Mouse (Mus musculus) CD4-positive, CD25-positive, alpha-beta regulatory T cell, adult 4 months (primary cell): ENCODE measurements at regions not wholly inside any gene's neighbourhood (a gene's known extent, or its start where the extent isn't known, plus 50 kb on each side); places are given as distances from the start of the nearest gene placed in this dataset.
A peak's percentile ranks its signal among the peaks of the same experiment; 100 is the strongest.
"Not testable (repeated sequence)": the region's sequence is repeated elsewhere in the genome, so short reads cannot be mapped to it uniquely, and the experiment has no call there.

Source experiments
- ATAC-seq: one replicate; pipeline ENCODE4 v1.8.0; 2017

DNA sequence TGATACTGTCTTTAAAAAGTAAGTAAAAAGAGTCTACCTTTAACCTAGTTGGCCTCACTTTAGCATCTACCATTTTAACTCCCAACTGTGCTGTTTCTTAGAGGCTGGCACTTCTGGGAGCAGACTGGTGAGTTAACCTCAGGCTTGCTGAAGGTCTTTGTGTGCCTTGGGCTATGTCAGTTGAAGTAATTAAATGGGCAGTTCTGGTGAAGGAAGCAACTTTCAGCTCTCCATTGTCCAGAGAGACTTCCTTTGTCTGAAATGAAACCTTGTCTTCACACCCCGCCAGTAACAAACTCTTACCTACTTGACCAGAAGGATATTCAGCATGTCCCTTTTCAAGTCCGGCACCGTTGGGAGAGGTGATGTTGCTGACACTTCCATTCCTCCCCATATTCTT is 55.5 kb downstream of the Zfp281 start:
- no peak for ATAC-seq

DNA sequence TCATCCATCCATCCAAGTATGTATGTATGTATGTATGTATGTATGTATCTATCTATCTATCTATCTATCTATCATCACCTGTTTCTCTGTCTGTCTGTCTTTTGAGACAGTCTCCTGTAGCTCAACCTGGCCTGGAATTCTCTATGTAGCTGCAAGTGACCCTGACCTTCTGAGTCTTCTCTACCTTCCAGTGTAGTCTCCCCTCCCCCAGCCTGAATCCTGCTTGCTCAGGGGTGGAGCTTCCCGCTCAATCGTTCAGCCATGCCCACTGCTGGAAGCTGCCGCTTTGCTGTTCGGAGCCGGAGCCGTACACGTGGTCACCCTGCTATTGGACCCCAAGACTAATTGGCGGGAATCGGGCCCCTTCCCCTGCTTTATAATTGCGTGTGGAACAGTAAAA is 57.6 kb downstream of the Zfp281 start:
- not testable (repeated sequence) for ATAC-seq

DNA sequence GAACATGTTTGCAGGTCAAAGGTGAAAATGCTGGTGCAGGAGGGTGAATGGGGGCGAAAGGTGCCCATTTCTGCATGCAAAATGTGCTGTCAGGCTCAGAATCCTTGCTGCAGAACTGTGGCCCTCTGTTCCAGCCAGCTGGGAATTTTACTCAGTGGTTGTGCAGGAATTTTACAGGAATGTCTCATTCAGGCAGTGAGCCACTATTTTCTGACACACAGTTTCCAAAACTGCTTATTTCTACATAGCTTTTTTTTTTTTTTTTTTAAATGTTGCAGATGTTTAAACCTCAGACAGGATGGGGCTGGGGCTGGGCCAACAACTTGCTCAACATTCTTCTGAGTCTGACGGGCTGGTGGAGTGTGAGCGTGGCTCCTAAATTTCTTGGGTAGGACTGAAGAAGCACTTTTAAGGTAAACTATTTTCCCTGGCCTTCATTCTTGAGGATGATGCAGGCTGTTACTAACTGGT is 58.4 kb downstream of the Zfp281 start:
- ATAC-seq, result peak; percentile 21

DNA sequence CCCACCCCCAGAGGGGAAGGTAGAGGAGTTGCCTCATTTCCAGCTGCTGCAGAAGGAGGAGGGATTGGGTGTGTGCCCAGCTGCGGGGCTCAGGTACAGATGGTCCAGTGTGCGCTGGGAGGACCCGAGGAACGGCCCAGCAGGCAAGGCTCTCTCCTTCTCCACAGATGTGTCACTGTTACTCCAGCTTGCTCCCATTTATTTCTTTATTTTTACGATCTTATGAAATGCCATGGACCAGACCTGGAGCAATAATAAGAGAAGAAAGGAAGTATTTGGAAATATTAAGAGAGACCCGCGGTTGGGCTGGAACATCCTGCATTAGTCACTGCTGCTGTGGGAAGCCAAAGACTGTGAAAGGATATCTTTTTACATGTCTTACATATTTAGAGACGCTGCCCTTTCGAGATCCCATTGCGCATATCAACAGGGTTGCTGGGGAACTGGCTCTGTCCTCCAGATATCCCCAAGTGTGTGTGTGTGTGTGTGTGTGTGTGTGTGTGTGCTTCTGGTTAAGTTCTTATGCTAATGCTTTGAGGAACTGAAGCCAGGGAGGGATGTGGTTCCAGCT is 58.9 kb downstream of the Zfp281 start:
- ATAC-seq, result no peak

DNA sequence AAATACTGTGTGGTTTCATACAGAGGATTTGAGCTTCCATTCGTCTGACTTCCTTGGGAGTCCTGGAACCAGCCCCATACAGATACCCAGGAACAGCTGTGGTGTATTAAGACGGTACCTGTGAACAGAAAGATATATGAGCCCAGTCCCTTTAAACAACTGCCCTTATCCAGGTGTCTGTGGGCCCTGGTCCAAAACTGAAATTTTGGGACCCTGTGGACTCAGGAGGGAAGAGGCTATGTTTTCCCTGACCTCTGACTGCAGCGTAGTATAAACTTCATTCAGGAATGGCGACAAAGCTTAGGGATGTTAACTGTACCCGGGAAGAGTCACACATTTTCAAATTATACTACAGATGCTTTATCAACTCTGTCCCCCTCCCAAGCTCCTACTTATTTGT is 59.8 kb downstream of the Zfp281 start:
- no peak for ATAC-seq

DNA sequence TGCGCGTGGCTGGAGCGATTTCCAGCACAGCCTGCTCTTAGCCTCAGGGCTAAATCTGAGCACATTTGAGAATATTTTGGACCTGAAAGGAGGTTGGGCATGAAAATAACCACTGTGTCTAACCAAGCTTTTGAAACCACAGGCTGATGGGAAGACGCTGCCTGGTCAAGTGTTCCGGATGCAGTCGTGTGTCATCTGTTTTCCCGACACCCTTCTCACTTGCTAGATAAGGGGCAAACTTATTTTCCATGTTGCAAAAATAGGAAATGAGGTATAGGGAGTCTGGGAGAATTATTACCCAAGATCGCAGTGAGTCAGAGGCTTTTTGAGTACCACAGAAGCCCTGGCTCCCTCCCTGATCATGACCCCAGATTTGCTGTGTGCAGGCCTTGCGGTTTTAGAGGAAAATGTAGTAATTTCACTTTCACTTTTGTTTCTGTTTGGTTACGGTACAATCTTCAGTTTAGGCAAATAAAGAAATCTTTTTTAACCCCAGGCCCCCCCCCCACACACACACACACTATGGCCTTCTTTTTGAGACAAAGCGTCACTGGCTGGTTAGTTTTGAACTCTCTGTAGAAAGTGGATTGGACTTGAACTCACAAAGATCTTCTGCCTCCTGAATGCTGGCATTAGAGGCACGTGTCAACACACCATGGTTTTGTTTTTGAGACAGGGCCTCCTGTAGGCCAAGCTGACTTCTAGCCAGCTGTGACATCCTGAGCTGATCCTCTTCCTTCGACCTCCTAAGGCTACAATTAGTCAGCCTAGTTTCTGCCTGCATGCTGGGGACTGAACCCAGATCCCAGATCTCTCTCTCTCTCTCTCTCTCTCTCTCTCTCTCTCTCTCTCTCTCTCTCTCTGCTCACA is 60.7 kb downstream of the Zfp281 start:
- ATAC-seq, result peak; percentile 82

DNA sequence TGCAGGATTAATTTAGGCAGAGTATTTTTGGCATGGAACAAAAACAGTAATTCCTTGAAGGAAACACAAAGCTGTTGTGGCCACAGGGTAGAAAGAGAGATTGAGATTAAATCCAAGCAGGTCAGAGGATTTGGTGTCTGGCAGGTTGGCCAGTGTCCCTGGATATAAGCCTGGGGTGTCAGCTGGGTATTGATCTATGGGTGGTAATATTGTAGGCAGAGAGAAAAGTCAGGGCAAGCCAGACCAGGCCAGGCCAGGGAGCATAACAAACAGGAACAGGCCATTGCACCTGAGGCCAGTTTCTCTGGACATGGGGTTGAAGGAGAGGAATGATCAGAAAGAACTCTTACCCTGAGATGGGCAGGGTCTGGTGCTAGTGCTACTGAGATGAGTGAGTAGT is 61.8 kb downstream of the Zfp281 start:
- ATAC-seq, result no peak

DNA sequence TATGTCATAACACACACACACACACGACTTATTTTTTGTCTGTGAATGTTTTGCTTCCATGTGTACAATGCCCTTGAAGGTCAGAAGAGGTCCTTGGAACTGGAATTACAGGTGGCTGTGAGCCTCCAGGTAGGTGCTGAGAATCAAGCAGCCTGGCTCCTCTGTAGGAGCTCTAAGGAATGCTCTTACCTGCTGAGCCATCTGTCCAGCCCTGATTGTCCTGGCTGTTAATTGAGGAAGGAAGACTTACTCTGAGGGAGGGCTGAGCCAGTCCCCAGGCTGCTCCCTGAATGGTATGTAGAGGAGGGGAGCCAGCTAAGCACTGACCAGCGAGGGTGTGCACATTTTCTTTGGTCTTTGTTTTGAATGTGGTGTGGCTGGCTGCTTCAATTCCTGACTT is 65.4 kb downstream of the Zfp281 start:
- no peak for ATAC-seq

DNA sequence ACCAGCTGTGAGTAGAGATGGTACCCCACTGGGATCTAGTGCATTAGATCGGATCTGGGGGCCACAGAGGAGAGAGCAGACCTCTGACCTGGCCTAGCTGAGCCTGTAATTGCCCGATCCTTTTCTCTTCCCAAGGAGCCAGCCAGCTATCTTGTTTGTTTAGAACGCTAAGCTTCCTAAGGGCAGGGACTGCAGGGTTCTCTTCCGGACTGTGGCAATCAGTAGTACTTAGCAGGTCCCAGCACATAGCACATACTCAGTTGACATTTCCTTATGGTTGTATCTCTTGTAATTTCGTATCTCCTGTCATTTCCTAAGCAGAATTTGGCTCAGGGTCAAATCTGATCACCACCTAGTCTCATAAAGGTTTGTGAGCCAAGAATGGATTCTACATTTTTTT is 68.7 kb downstream of the Zfp281 start:
- no peak for ATAC-seq

DNA sequence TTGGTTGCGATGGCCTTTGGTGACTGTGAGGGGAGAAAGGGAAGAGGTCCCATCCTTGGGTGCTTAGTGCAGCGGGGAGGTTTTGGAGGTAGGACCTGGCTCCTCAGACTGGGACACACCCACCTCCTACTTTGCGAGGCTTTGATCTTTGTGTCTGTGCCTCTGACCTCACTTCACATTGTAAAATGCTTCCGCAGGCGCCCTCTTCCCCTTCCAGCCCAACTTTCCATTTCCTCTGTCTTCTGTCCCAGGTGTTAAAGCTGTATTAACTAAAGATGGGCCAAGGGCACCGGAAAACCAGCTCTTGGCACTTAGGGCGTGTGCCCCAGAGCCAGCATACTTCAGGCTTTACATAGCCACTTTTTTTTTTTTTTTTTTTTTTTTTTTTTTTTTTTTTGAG is 70.3 kb downstream of the Zfp281 start:
- peak; percentile 92 for ATAC-seq

DNA sequence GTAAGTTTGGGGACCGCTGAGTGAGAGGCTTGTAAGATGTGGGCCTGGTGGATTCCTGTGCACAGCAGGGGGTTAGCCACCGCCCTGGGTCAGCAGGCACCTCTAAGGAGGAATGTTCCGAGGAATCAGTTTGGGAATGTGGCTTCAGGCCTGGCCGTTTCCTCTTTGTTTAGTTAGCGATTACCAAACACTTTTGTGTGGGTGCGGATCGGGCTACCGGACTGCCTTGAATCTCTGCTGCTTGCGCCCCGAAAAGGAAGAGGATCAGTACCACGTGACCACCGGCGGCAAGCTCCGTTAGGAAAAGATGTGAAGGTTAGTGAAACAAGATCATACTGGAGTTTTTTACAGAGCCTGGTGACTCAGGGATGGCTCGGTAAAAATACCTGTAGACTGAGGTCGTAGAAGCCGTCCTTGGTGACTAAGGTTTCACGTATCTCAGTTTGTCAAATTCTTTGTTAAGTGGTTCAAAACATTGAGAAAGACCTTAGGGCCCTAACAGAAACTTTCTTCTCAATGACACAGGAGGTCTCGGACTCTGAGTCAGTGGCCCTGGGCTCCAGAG is 71.5 kb downstream of the Zfp281 start:
- ATAC-seq, result no peak

DNA sequence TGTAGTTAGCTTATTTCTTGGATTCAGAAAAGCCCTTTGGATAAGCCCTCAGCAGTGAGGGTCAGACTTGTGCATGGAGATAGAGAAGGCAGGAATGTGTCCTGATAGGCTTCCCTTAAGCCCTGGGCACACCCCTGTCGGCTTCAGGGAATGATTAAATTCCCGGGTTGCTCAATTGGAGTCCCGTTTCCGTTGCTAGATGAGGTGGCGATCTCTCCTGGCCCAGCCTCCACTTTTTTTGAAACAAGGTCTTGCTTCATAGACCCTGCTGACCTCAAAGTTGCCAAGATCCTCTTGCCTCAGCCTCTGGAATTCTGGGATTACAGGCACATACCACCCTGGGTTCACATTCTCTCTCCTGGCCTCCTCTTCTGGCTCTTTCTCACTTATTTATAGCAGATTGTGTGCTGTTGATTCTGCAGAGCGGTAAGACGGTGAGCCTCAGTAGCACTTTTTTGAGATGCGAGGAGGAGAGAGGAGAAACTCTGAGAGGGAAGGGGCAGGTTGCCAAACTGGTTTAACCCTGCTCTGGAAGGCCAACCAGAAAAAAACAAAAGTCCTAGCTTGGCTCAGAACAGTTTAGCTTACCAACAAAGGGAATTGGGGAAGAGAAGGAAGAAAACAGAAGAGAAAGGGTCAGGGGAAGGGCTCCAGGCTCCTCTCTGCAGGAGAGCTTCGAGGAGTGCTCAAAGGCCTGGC is 73.9 kb downstream of the Zfp281 start:
- ATAC-seq, result no peak

DNA sequence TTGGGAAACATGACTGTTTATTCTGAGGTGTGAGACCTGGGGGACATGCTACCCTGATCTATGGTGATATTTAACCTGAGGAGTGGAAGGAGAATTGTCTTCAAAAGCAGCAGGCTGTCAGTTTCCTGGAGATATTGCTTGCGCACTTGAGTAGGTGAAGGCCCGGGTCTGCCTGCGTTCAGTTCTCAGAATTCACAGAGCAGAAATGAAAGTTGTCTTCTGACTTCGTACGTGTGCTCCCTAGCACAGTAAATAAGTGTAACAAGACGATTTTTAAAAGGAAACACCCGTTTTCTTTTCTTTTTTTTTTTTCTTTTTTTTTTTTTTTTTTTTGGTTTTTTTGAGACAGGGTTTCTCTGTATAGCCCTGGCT is 74.4 kb downstream of the Zfp281 start:
- ATAC-seq, result peak; percentile 71

DNA sequence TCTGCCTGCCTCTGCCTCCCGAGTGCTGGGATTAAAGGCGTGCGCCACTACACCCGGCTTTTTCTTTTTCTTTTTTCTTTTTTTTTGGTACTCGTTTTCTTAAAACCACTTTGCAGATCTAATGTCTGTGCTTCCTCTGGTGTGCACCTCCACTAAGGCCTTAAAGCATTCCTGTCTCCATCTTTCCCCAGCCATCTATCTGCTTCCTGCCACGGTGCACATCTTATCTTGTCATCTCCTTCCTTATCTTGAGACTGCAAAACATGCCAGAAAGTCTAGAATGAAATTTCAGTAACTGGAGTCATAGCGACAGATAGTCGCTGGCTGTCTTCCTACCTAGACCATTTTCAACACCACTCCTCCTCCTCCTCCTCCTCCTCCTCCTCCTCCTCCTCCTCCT is 74.9 kb downstream of the Zfp281 start:
- ATAC-seq, result no peak

DNA sequence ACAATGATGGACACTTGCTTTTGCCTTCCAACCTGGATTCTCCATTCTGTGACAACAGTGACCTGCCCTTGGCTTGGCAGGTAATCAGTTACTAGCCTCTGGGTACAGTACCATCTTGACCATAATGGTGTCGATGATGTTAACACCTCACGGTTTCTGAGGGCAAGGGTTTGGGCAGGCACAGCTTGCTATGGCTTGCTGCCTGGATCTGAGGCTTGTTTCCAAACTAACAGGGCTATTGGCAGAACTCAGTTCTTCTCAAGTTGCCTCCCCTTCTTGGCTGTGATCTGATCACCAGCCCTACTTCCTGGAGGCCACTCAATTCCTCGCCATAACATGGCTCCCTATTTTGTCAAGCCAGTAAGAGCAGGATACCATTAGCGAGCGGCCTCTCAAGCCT is 79.4 kb downstream of the Zfp281 start:
- no peak for ATAC-seq

DNA sequence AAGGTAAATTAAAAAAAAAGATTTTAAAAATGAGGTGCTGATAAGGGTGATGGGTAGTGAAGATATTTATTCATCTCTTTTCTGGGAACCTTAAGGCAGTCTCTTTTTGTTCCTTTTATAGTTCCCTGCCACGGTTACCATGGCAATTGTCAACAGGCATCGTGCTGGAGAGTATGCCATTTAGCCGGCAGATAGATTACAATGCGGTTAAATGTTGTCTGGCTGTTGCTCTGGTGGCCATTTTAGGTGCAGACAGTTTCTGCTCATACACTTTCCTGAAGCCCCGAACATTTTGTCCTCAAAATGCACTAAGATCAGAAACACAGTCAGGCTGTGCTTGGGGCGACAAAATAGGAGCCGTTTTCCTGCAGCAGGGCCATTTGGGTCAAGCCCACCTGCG is 81.8 kb downstream of the Zfp281 start:
- ATAC-seq, result no peak

DNA sequence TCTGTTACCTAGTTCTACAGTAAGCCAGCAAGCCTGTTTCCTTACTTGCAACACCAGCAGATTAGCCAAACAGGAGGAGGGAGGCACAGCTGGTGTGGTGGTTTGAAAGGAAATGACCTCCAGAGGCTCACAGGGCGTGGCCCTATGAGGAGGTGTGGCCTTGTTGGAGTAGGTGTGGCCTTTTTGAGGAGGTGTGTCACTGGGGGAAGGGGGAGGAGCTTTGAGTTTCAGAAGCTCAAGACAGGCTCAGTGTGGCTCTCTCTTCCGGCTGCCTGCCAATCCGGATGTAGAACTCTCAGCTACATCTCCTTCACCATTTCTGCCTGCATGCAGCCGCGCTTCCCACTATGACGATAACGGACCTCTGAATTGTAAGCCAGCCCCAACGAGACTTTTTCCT is 82.7 kb downstream of the Zfp281 start:
- ATAC-seq, result peak; percentile 57

DNA sequence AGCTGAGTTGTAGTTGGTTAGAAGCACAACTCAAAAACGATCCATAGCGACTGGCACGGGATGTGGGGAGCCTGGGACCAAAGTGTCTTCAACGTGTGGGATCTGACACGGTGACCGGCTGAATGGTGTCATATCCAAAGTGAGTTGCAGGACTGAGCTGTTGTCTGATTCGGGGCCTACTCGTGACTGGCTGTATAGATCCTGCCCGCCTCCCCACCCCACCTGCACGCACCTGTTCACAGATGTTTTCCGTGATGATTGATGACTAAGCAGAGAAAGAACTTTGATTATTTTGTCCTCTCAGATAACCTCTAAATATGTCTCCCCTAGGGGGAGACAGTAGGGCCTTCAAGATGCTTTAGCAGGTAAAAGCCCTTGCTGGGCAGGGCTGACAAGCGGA is 83.2 kb downstream of the Zfp281 start:
- ATAC-seq, result no peak

DNA sequence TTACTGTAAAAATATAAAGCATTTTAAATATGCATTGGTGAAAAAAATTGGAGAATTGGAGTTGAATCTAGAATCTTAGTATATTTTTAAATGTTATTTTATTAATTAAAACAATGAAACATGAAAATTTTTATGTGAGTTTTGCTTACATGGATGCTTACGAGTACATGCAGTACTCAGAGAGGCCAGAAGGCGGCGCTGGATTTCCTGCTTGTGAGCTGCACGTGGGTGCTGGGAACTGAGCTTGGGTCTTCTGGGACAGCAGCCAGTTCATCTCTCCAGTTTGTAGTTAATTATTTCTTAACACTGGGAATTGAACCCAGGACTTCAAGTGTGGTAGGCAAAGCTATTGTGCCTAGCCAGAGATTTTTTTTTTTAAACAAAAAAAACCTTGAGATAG is 85.5 kb downstream of the Zfp281 start:
- no peak for ATAC-seq

DNA sequence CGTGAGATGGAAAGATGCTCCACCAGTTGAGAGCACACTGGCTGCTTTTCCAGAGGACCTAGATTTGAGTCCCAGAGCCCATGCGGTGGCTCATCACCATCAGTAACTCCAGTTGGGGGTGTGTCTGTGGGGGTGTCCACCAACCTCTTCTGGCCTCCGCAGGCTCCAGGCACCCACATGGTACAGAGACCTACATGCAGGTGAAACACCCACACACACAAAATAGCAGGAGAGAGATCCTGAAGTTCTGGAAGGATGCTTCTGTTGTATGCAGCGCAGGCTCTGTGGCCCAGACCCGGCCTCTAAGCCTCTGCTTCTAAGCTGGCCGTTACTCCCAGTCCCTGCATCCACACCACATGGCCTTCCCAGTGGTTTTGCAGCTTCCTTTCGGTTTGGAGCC is 86.5 kb downstream of the Zfp281 start:
- ATAC-seq, result no peak

DNA sequence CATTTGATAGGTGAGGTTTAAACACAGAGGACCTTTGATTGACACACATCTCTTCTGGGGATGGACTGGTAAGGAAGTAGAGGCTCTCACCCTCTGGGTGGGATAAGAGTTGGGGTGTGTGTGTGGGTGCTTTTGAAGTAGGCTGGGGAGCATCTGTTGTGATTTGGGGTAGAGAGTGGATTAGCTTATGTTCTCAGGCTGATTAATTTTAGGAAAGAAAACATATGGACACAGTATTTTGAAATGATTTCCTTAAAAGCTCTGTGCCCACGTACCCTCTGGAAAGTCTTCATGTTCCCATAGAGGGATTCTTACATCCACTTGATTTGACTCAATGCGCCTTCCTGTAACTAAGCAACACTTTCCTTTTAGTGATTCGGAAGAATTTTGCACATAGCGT is 89.4 kb downstream of the Zfp281 start:
- ATAC-seq, result no peak

DNA sequence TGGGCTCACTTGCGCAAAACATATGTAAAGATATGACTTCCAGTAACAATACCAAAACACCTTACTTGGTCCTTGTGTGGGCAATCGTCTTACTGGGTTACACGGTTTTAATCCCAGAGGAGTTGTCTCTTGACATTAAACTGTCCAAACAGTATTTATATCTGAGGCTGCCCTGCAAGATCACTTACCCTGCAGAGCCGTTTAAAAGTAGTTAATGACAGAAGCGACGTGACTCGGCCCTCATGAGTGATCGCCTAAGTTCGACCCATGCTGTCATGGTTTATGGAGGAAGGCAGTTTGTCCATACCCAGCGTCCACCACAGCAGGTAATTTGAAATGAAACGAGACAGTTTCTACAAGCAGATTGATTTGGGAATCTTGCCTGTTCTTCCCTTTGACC is 90.3 kb downstream of the Zfp281 start:
- no peak for ATAC-seq

DNA sequence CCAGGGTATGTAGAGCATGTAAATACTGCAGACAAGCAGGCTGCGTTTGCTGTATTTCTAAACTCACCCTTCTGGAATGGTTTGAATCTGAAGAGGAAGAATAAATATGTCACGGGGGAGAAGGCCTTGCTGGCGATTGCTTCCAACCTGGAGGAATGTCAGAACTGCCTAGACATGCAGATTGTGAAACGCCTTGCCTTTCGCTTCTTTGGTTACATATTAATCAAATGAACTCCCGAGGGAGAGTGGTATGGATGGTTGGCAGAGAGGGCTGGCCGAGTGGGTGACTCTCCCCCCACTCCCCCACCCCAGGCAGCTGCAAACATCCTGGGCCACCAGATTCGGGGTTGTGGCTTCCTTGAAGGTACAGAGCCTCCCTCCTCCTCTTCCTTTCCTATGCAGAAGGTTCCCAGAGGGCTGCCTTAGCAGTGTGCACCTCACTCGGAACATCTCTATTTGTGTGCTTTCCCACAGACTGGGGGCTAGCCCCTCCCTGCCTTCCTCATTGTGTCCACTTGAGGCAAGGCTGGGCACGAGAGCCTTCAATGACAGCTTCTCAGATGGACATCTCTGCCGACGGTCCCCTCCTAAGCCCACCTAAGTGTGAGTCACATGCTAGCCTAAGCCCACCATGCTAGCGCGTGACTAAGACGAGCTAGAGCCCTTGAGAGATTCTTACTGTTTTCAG is 93.3 kb downstream of the Zfp281 start:
- ATAC-seq, result no peak
